Mouse (Mus musculus) midbrain, embryonic 15.5 days (tissue): Measurements from ENCODE around the gene Rad50. TPM values are rescaled to one million over a fixed set of nuclear protein-coding genes. Genes with fewer than 3 reads are reported as not detected.

Experiments
- ATAC-seq: fragments of 200-750 bp; cut with Nextera tagmentation; replicated peaks from 2 replicates; pipeline ENCODE4 v1.8.0; 2017; ENCODE audit warnings: moderate TSS enrichment
- H3K27ac ChIP-seq: fragments of 300-500 bp; sonication (generic); 2 replicates; pipeline ENCODE4 v1.5.1; 2015; ENCODE audit warnings: mild to moderate bottlenecking, inconsistent platforms
- H3K27me3 ChIP-seq: fragments of 300-500 bp; sonication (generic); replicated peaks from 2 replicates; pipeline ENCODE4 v1.6.1; 2015; ENCODE audit warnings: inconsistent platforms
- H3K36me3 ChIP-seq: fragments of 300-500 bp; sonication (generic); replicated peaks from 2 replicates; pipeline ENCODE4 v1.6.1; 2015; ENCODE audit warnings: inconsistent platforms
- H3K4me1 ChIP-seq: fragments of 300-500 bp; sonication (generic); 2 replicates; pipeline ENCODE4 v1.6.1; 2015; ENCODE audit warnings: inconsistent platforms
- H3K4me2 ChIP-seq: fragments of 300-500 bp; sonication (generic); 2 replicates; pipeline ENCODE4 v1.6.1; 2015; ENCODE audit warnings: inconsistent platforms, mild to moderate bottlenecking, moderate library complexity
- H3K4me3 ChIP-seq: fragments of 300-500 bp; sonication (generic); 2 replicates; pipeline ENCODE4 v1.5.1; 2015; ENCODE audit warnings: mild to moderate bottlenecking, inconsistent platforms
- H3K9ac ChIP-seq: fragments of 300-500 bp; sonication (generic); 2 replicates; pipeline ENCODE4 v1.6.1; 2015; ENCODE audit warnings: mild to moderate bottlenecking, inconsistent platforms
- H3K9me3 ChIP-seq: fragments of 300-500 bp; sonication (generic); 2 replicates; pipeline ENCODE4 v1.6.1; 2016; ENCODE audit warnings: inconsistent platforms
- WGBS: fragments of 180-500 bp; shearing (Covaris S2); methylation state at CpG from one replicate; pipeline ENCODE4 v1.1.7; 2015; ENCODE audit warnings: mixed read lengths; 5-methylcytosine and 5-hydroxymethylcytosine counted together
- polyA plus RNA-seq: library from polyadenylated mRNA; unstranded; fragments of >200 nt; fragmentation: Nextera tagmentation; extraction: Ambion mirVana; gene quantifications from 2 replicates; pipeline ENCODE4 v1.2.1, GENCODE M21; 2015

The Rad50 gene
- polyA plus RNA-seq, 1 experiment from 2014 or later, result 11.5 TPM

- 97% methylated on average over 9 of the region's 9 CpGs for WGBS
- Histone ChIP-seq H3K4me2 (no peak overlapping the region), H3K4me3 (no peak overlapping the region), H3K27ac (no peak overlapping the region), H3K4me1 (no peaks in the 10 kb centered on the region), H3K9me3 (no peaks in the 10 kb centered on the region), H3K9ac (no peak overlapping the region), H3K36me3 (0 out of 2 replicates have a peak, but pooled peaks cover 2% of the 10 kb centered on the region), H3K27me3 (no peaks in the 10 kb centered on the region)
- ATAC-seq, result no peak
Observed at GRCm38 (mm10) chr11:53682994-53683530, 24.1 kb downstream of the Rad50 start.

DNA sequence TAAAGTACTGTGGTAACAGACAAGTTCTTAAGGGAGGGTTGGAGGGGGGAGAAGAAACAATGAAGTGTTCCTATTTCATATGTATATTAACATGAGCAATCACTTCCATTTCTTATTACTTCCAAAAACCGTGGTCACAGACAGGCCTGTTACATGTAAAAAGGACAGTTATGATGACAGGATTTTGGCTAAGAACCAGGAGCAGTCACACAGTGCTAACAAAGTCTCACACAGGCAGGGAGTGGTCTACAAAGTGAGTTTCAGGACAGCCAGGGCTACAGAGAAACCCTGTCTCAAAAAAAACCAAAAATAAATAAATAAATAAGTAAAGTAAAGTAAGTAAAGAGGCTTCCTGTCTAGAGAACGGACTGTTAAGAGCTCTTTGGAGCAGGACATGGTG is 24.9 kb downstream of the Rad50 start:
- Histone ChIP-seq H3K9me3 (no peaks in the 10 kb centered on the region), H3K4me1 (no peaks in the 10 kb centered on the region), H3K9ac (no peak overlapping the region), H3K36me3 (0 out of 2 replicates have a peak, but pooled peaks cover 2% of the 10 kb centered on the region), H3K4me3 (no peak overlapping the region), H3K4me2 (no peak overlapping the region), H3K27me3 (no peaks in the 10 kb centered on the region), H3K27ac (no peak overlapping the region)
- no peak for ATAC-seq
- 92% methylated on average over 2 of the region's 2 CpGs for WGBS

DNA sequence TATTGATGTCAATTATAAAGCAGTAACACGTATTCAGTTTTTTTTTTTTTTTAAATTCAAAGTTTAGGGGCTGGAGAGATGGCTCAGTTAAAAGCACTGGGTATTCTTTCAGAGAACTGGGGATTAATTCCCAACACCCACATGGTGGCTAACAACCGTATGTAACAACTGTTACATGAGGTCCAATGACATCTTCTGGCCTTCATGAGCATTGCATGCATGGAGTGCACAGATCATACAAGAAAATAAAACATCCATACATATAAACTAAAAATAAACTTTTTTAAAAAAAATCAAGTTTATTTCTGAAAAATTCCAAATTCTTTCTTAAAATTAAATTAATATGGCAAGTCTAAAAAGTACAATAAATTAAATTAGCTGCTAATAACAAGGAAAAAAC is 25.4 kb downstream of the Rad50 start:
- Histone ChIP-seq H3K4me2 (no peak overlapping the region), H3K27ac (no peak overlapping the region), H3K36me3 (0 out of 2 replicates have a peak, but pooled peaks cover 2% of the 10 kb centered on the region), H3K4me3 (no peak overlapping the region), H3K27me3 (no peaks in the 10 kb centered on the region), H3K4me1 (no peaks in the 10 kb centered on the region), H3K9ac (no peak overlapping the region), H3K9me3 (no peaks in the 10 kb centered on the region)
- WGBS, result 91% methylated on average over 2 of the region's 2 CpGs
- ATAC-seq, result no peak

DNA sequence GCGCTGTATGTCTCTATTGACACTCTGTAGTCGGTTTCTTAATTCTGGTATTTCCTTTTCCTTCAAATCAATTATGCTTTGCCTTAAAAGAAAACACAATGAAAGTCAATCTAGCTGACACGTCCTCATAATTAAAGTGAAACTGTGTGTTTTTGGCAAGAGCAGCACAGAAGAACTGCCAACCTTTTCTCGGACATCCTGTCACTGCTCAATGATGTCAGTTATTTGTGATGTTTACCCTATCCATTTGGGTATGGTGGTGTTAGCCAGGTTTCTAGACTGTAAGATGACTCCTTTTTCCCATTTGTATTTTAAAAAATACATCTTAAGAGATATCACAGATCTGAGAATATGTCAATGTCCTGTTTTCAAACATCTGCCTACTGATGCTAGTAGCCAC is 27.0 kb downstream of the Rad50 start:
- Histone ChIP-seq H3K36me3 (0 out of 2 replicates have a peak, but pooled peaks cover 2% of the 10 kb centered on the region), H3K4me2 (no peak overlapping the region), H3K9me3 (no peaks in the 10 kb centered on the region), H3K27me3 (no peaks in the 10 kb centered on the region), H3K27ac (no peak overlapping the region), H3K4me1 (no peaks in the 10 kb centered on the region), H3K4me3 (no peak overlapping the region), H3K9ac (no peak overlapping the region)
- ATAC-seq, result no peak
- 90% methylated on average over 4 of the region's 4 CpGs for WGBS

DNA sequence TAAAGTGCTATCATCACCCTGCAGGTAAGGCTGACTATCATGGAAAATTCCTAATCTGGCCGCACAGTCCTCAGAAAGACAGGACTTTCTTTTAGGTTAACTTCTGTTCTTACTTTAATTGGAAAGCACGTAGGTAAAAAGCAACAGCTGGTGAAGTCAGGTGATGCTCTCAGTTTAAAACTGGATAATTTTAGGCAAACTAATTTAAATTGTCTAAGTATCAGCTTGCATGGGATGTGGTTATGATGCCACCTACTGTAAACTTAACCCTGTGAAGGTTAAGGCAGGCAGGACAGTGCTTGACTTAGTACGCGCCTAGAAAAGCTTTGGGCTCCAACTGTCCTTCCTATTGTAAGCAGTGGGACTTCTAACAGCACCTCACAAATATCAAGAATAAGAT is 35.7 kb downstream of the Rad50 start:
- Histone ChIP-seq H3K9me3 (no peaks in the 10 kb centered on the region), H3K4me2 (no peak overlapping the region), H3K27ac (no peak overlapping the region), H3K4me3 (no peak overlapping the region), H3K9ac (no peak overlapping the region), H3K4me1 (no peaks in the 10 kb centered on the region), H3K27me3 (no peaks in the 10 kb centered on the region), H3K36me3 (no peaks in the 10 kb centered on the region)
- no peak for ATAC-seq
- WGBS, result 96% methylated on average over 4 of the region's 4 CpGs

DNA sequence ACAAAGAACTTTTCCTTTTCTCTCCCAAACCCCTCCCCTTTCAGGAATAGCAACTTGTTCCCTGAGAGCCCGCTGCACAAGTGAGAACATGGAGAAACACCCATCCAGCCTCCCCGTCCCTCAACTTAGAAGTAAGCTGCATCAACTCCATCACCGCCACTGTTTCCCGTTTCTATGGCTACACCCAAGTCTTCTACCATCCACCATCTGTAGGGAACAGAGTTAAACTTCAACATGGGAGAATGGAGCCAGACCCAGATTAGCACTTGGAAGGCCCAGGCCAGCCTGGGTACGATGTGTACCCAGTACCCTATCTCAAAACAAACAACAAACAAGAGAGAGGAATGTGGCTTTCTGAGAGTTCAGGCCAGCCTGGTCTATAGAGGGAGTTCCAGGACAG is 43.0 kb downstream of the Rad50 start:
- no peak overlapping the region for H3K4me2 ChIP-seq
- H3K9ac ChIP-seq, result no peak overlapping the region
- no peaks in the 10 kb centered on the region for H3K9me3 ChIP-seq
- no peaks in the 10 kb centered on the region for H3K4me1 ChIP-seq
- no peaks in the 10 kb centered on the region for H3K27me3 ChIP-seq
- H3K4me3 ChIP-seq, result no peak overlapping the region
- WGBS, result 85% methylated on average over 5 of the region's 5 CpGs
- no peak for ATAC-seq
- H3K27ac ChIP-seq, result no peak overlapping the region
- no peaks in the 10 kb centered on the region for H3K36me3 ChIP-seq

DNA sequence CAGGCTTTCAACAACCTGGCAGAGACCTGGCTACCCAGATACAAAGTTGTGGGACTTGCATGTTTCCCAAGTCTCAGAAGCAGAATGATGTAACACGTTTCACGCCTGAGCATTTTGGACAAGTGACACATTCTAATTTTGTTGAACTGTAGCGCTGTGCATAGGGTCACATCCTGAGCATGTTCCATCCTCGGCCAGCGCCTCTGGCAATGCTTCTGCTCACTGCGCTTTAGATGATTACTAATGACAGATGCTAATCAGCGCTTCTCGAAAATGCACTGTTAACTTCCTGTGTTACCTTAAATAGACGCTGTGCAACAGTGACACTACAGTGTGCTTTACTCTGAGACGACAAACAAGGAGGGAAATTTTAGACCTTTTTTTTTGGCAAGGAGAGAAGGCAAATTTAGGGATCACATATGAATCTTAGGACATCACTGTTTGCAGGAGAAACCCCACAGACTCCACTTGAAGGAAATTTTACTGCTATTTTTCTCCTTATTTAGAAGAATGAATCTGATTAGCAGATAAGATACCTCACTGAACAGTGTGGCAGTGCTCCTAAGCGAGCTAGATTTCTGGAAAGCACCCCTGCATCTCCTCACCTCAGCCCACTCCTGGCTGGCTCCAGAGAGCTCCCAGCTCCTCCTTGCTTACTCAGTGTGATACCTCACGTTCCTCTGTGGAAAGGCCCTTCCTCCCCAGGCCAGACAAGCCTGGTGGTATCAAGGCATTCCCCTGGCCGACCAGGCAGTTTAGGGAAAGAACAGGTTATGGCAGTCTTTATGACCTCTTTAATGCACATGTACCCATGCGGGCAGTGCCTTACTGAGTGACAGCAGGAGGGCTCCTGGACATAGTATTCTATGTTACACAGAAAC is 44.1 kb downstream of the Rad50 start:
- H3K27me3 ChIP-seq, result no peaks in the 10 kb centered on the region
- H3K4me1 ChIP-seq, result no peaks in the 10 kb centered on the region
- H3K27ac ChIP-seq, result no peak overlapping the region
- no peak overlapping the region for H3K4me2 ChIP-seq
- ATAC-seq, result no peak
- no peak overlapping the region for H3K4me3 ChIP-seq
- H3K9me3 ChIP-seq, result no peaks in the 10 kb centered on the region
- no peak overlapping the region for H3K9ac ChIP-seq
- WGBS, result 89% methylated on average over 14 of the region's 14 CpGs
- no peaks in the 10 kb centered on the region for H3K36me3 ChIP-seq

- Histone ChIP-seq H3K36me3 (no peaks in the 10 kb centered on the region), H3K9ac (no peak overlapping the region), H3K4me1 (no peaks in the 10 kb centered on the region), H3K27ac (no peak overlapping the region), H3K27me3 (no peaks in the 10 kb centered on the region), H3K4me2 (no peak overlapping the region), H3K4me3 (no peak overlapping the region), H3K9me3 (no peaks in the 10 kb centered on the region)
- ATAC-seq, result no peak
- 87% methylated on average over 6 of the region's 6 CpGs for WGBS
Observed at GRCm38 (mm10) chr11:53657828-53658227, 49.3 kb downstream of the Rad50 start.

- WGBS, result 88% methylated on average over 8 of the region's 8 CpGs
- no peak overlapping the region for H3K27ac ChIP-seq
- no peaks in the 10 kb centered on the region for H3K9me3 ChIP-seq
- ATAC-seq, result no peak
- H3K27me3 ChIP-seq, result no peaks in the 10 kb centered on the region
- no peak overlapping the region for H3K4me3 ChIP-seq
- H3K9ac ChIP-seq, result no peak overlapping the region
- H3K4me2 ChIP-seq, result no peak overlapping the region
- H3K36me3 ChIP-seq, result no peaks in the 10 kb centered on the region
- no peaks in the 10 kb centered on the region for H3K4me1 ChIP-seq
Observed at GRCm38 (mm10) chr11:53657381-53657780, 49.7 kb downstream of the Rad50 start.

DNA sequence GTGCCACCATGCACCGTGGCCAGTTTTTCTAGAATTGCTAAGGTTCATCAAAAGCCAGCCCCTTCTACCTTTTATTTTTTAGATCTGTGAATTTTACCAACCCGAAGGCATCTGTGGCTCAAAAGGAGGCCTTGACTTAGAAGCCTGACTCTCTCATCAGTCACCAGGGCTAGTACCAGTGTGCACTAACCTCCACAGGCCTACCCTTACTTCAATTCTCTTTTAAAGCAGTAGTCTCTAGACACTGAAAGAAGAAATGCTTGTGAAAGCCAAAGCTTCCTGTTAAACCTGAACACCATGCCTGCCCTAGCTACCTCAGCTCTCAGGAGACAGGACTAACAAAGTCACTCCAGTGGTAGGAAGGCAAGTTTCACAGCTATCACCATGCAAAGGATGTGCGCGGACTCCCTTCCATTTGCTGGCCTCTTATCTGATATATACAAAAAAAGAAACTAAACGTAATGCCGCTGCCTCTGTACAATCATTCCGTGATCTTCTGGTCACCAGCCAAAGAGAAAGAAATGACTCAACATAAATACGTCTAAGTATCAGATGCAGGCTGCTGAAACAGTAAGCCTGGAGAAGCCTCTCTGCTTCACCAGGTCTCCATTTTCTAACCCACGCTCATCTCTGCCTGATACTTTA is 50.4 kb downstream of the Rad50 start:
- ATAC-seq, result no peak

DNA sequence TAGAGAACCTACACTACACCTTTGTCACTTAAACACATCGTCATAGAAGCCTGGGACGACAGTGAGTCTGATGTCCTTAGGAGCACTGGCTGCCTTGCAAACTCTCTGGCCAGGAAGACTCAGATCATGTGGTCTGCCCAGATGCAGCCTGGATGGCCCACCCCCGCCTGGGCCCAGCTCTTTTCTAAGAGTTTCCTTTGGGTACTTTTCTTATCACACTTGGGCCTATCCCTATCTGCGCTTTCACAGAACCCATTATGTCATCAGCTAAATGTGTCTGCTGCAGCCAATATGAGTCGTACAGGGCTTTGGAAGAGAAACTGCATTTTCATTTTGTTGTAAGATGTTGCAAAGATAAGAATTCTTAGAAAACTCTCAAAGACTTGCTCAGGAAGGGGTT is 52.1 kb downstream of the Rad50 start:
- Histone ChIP-seq H3K27me3 (no peaks in the 10 kb centered on the region), H3K9me3 (no peaks in the 10 kb centered on the region), H3K4me1 (no peaks in the 10 kb centered on the region), H3K4me2 (no peak overlapping the region), H3K36me3 (no peaks in the 10 kb centered on the region), H3K4me3 (no peak overlapping the region), H3K27ac (no peak overlapping the region), H3K9ac (no peak overlapping the region)
- WGBS, result 94% methylated on average over 5 of the region's 5 CpGs
- no peak for ATAC-seq

More for the DNA sequence above, 50.4 kb downstream of the Rad50 start:
- 92% methylated on average over 9 of the region's 9 CpGs for WGBS
- H3K27me3 ChIP-seq, result no peaks in the 10 kb centered on the region
- no peak overlapping the region for H3K4me3 ChIP-seq
- no peaks in the 10 kb centered on the region for H3K36me3 ChIP-seq
- H3K9ac ChIP-seq, result no peak overlapping the region
- H3K4me2 ChIP-seq, result no peak overlapping the region
- H3K9me3 ChIP-seq, result no peaks in the 10 kb centered on the region
- H3K27ac ChIP-seq, result no peak overlapping the region
- H3K4me1 ChIP-seq, result no peaks in the 10 kb centered on the region

GRCm38 (mm10) chr11:53652427-53652826 is 54.7 kb downstream of the Rad50 start:
- WGBS, result 94% methylated on average over 2 of the region's 2 CpGs
- H3K9ac ChIP-seq, result no peak overlapping the region
- no peaks in the 10 kb centered on the region for H3K4me1 ChIP-seq

More at GRCm38 (mm10) chr11:53652427-53652826, 54.7 kb downstream of the Rad50 start:
- H3K4me3 ChIP-seq, result no peak overlapping the region
- ATAC-seq, result no peak
- no peaks in the 10 kb centered on the region for H3K27me3 ChIP-seq
- no peak overlapping the region for H3K27ac ChIP-seq
- no peaks in the 10 kb centered on the region for H3K36me3 ChIP-seq
- H3K9me3 ChIP-seq, result no peaks in the 10 kb centered on the region
- no peak overlapping the region for H3K4me2 ChIP-seq
